In genomic region chr11:81966626-81967289, GRCm38 (mm10) we compare ENCODE assay signal across 9 mouse cellular contexts. TPM values are rescaled to one million over a fixed set of nuclear protein-coding genes. Genes with fewer than 3 reads are reported as not detected.
DNase-seq lines count a peak whose midpoint lies in the region; ATAC-seq and TF ChIP-seq lines count a peak whose summit lies in the region.
"Had no signal": no experiment of that assay in that cellular context is flagged by ENCODE, and none has a peak within 500 bp of the region (broad histone marks: within the 10 kb centered on the region; RNA-seq: fewer than 3 reads in every experiment).

No protein-coding gene starts in this region.

- no peak overlapping the region for H3K4me3 ChIP-seq in lung, adult 2 months (replicated peaks; ENCODE audit: extremely low read depth, low read depth, low read length)
- peak overlapping the region; percentile 19 for H3K4me3 ChIP-seq in hindbrain, embryonic 13.5 days
- H3K4me3 ChIP-seq in midbrain, postnatal 0 days (ENCODE audit: low read depth, low read length): peak overlapping the region; percentile 54
- H3K4me3 ChIP-seq: megakaryocyte, embryonic 14.5 days had no signal

- no peaks in the 10 kb centered on the region for H3K4me1 ChIP-seq in lung, adult 2 months (ENCODE audit: control insufficient read depth, insufficient read depth, low read length)
- H3K4me1 ChIP-seq in hindbrain, embryonic 13.5 days (replicated peaks): peaks cover 51% of the 10 kb centered on the region
- peaks cover 17% of the 10 kb centered on the region for H3K4me1 ChIP-seq in midbrain, postnatal 0 days (ENCODE audit: insufficient read depth, low read length)
- H3K4me1 ChIP-seq: megakaryocyte, embryonic 14.5 days had no signal

- no peak for TF ChIP-seq CTCF in lung, adult 2 months (IDR thresholded peaks at IDR 0.05; ENCODE audit: insufficient read depth, low read length)
- TF ChIP-seq CTCF in midbrain, postnatal 0 days (IDR thresholded peaks at IDR 0.05): no peak

- WGBS in lung, adult 2 months: 9% methylated on average over 15 of the region's 15 CpGs
- WGBS in hindbrain, embryonic 13.5 days: 11% methylated on average over 15 of the region's 15 CpGs
- 8% methylated on average over 15 of the region's 15 CpGs for whole genome bisulfite sequencing in midbrain, postnatal 0 days

- TF ChIP-seq POLR2A in lung, adult 2 months (IDR thresholded peaks at IDR 0.05; ENCODE audit: borderline replicate concordance, extremely low read depth, low read depth, low read length): no peak

- ATAC-seq in common myeloid progenitor, adult 5-6 weeks (replicated peaks; ENCODE audit: low read depth, poor library complexity, severe bottlenecking): 0 out of 2 replicates have a peak, but pooled peaks have one; percentile 39
- ATAC-seq in hindbrain, embryonic 13.5 days (ENCODE audit: low FRiP score): 0 out of 2 replicates have a peak, but pooled peaks have one; percentile 49
- peak; percentile 52; the same call in 1 of the 2 replicates for ATAC-seq in midbrain, postnatal 0 days (ENCODE audit: low FRiP score)
- ATAC-seq in erythroblast, adult 5-6 weeks (replicated peaks; ENCODE audit: low FRiP score, poor library complexity, severe bottlenecking): no peak

- H3K9ac ChIP-seq in hindbrain, embryonic 13.5 days: peak overlapping the region; percentile 60
- peak overlapping the region; percentile 54 for H3K9ac ChIP-seq in midbrain, postnatal 0 days (replicated peaks; ENCODE audit: low read length, poor library complexity, severe bottlenecking)

- DNase-seq in lung, postnatal 10 days: peak; percentile 31
- no peak for DNase-seq in lung, adult 2 months
- peak; percentile 61 for DNase-seq in midbrain, postnatal 0 days (ENCODE audit: low spot score)
- peak; percentile 32 for DNase-seq in yolk sac, embryonic 10.5 days (ENCODE audit: low spot score)
- DNase-seq in cerebellum, adult 11 months: no peak

- no peak overlapping the region for H3K27ac ChIP-seq in hindbrain, embryonic 13.5 days
- H3K27ac ChIP-seq in midbrain, postnatal 0 days (ENCODE audit: low read depth, low read length): peak overlapping the region; percentile 26; the same call in 1 of the 2 replicates

- no peaks in the 10 kb centered on the region for H3K9me3 ChIP-seq in hindbrain, embryonic 13.5 days
- H3K9me3 ChIP-seq in midbrain, postnatal 0 days (ENCODE audit: low read length): no peaks in the 10 kb centered on the region
- H3K9me3 ChIP-seq: megakaryocyte, embryonic 14.5 days had no signal

- peak overlapping the region; percentile 79 for H3K4me2 ChIP-seq in hindbrain, embryonic 13.5 days
- H3K4me2 ChIP-seq in midbrain, postnatal 0 days (ENCODE audit: low read depth, low read length, poor library complexity, severe bottlenecking): peak overlapping the region; percentile 82

- no peaks in the 10 kb centered on the region for H3K36me3 ChIP-seq in hindbrain, embryonic 13.5 days
- H3K36me3 ChIP-seq in midbrain, postnatal 0 days (ENCODE audit: insufficient read depth, low read length): no peaks in the 10 kb centered on the region

- peaks cover 42% of the 10 kb centered on the region for H3K27me3 ChIP-seq in hindbrain, embryonic 13.5 days
- H3K27me3 ChIP-seq in midbrain, postnatal 0 days (ENCODE audit: insufficient read depth, low read length): no peaks in the 10 kb centered on the region

RNA-seq across cellular contexts. Expression of gene Asic2, which starts 1.5 kb away (rescaled TPM):
- 0.04 and 0.05 TPM in 2 replicates for polyA plus RNA-seq in lung, adult 2 months (2012; rRNA removed)
- total RNA-seq in common myeloid progenitor, adult 5-6 weeks (2017): not detected in 2 replicates
- 7.0 and 7.7 TPM in 2 replicates for polyA plus RNA-seq in hindbrain, embryonic 13.5 days (2015; fragmentation: Nextera tagmentation; extraction: Ambion mirVana)
- total RNA-seq in midbrain, postnatal 0 days (2014; rRNA removed): 60.2 and 63.8 TPM in 2 replicates
- 19.8 and 20.3 TPM in 2 replicates for polyA plus RNA-seq in midbrain, postnatal 0 days (2015; fragmentation: Nextera tagmentation; extraction: Ambion mirVana)
- not detected in 2 replicates for total RNA-seq in erythroblast, adult 5-6 weeks (2015; ENCODE audit: low replicate concordance)
- not detected in 2 replicates for total RNA-seq in erythroblast, adult 5-6 weeks (2017; ENCODE audit: low replicate concordance)

Comparison
In these comparisons a context has a peak if more than half of its experiments do, and no peak if none do; other contexts are left out.
1. DNase-seq: peak in lung, postnatal 10 days (single experiment), midbrain, postnatal 0 days (single experiment) and yolk sac, embryonic 10.5 days (single experiment); none in lung, adult 2 months (single experiment) and cerebellum, adult 11 months (single experiment).
2. RNA of gene Asic2, which starts 1.5 kb away (total RNA-seq): 60.2 to 63.8 TPM in midbrain, postnatal 0 days; not detected in common myeloid progenitor, adult 5-6 weeks and not detected in erythroblast, adult 5-6 weeks; every median in the first group is over 10 times any median in the second.